Mouse (Mus musculus) hindbrain, embryonic 14.5 days (tissue): ENCODE results near the gene Tom1. TPM values are rescaled to one million over a fixed set of nuclear protein-coding genes. Genes with fewer than 3 reads are reported as not detected.

Experiments
- ATAC-seq: fragments of 200-750 bp; cut with Nextera tagmentation; 2 replicates; pipeline ENCODE4 v1.8.0; 2017; ENCODE audit warnings: moderate number of reproducible peaks, mild to moderate bottlenecking, moderate TSS enrichment, moderate library complexity; ENCODE audit not compliant: low FRiP score
- DNase-seq: peaks from one replicate; pipeline ENCODE4 v3.0.0-alpha.2; 2015; ENCODE audit warnings: low spot score
- H3K27ac ChIP-seq: fragments of 300-500 bp; sonication (generic); 2 replicates; pipeline ENCODE4 v1.5.1; 2014; ENCODE audit warnings: mild to moderate bottlenecking, moderate library complexity
- H3K27me3 ChIP-seq: fragments of 300-500 bp; sonication (generic); 2 replicates; pipeline ENCODE4 v1.6.1; 2014; ENCODE audit warnings: mild to moderate bottlenecking, low read length, mixed read lengths; ENCODE audit not compliant: control insufficient read depth, insufficient read depth
- H3K36me3 ChIP-seq: fragments of 300-500 bp; sonication (generic); replicated peaks from 2 replicates; pipeline ENCODE4 v1.6.1; 2014; ENCODE audit not compliant: control insufficient read depth, insufficient read depth
- H3K4me1 ChIP-seq: fragments of 300-500 bp; sonication (generic); replicated peaks from 2 replicates; pipeline ENCODE4 v1.6.1; 2014; ENCODE audit warnings: antibody characterized with exemption, low read length, mixed read lengths; ENCODE audit not compliant: control insufficient read depth, insufficient read depth
- H3K4me2 ChIP-seq: fragments of 300-500 bp; sonication (generic); replicated peaks from 2 replicates; pipeline ENCODE4 v1.6.1; 2014; ENCODE audit warnings: mild to moderate bottlenecking, moderate library complexity
- H3K4me3 ChIP-seq: fragments of 300-500 bp; sonication (generic); replicated peaks from 2 replicates; pipeline ENCODE4 v1.5.1; 2014; ENCODE audit warnings: mild to moderate bottlenecking, low read length
- H3K9ac ChIP-seq: fragments of 300-500 bp; sonication (generic); 2 replicates; pipeline ENCODE4 v1.6.1; 2014
- H3K9me3 ChIP-seq: fragments of 300-500 bp; sonication (generic); 2 replicates; pipeline ENCODE4 v1.6.1; 2016; ENCODE audit warnings: low read length; ENCODE audit not compliant: control insufficient read depth
- WGBS: fragments of 180-500 bp; shearing (Covaris S2); extraction: QIAGEN DNeasy Blood & Tissue Kit; methylation state at CpG from one replicate; pipeline ENCODE4 v1.1.7; 2014; 5-methylcytosine and 5-hydroxymethylcytosine counted together
- polyA plus RNA-seq: library from polyadenylated mRNA; unstranded; fragments of >200 nt; fragmentation: Nextera tagmentation; extraction: Ambion mirVana; gene quantifications from 2 replicates; pipeline ENCODE4 v1.2.1, GENCODE M21; 2014

Gene Tom1
- polyA plus RNA-seq, 1 experiment from 2014 or later = 33.3 TPM

DNA sequence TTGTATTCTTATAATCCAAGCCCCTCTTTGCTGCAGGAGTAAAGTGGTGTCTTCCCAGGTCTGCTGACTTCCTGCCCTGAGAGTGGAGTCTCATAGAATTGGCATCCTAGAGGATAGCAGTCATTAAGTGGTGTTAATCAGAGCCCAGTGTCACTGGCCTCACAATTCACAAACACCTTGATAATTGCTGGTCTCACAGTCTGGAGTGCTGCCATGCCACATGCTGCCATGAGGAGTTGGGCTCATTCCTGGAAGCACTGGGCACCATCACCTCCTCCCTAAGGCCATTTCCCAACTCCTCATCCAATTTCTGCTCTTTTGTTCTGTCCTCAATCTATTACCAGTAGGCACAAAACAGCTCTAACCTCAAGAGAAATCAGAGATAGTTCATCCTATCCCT is 2.1 kb downstream of the Tom1 start:
- H3K4me3 ChIP-seq = no peak overlapping the region
- no peak for ATAC-seq
- no peak for DNase-seq
- H3K9ac ChIP-seq = no peak overlapping the region
- H3K27ac ChIP-seq = no peak overlapping the region
- peaks cover 5% of the 10 kb centered on the region; the same call in 1 of the 2 replicates for H3K36me3 ChIP-seq
- H3K4me1 ChIP-seq = peaks cover 5% of the 10 kb centered on the region; the same call in 1 of the 2 replicates
- H3K4me2 ChIP-seq = no peak overlapping the region
- no peaks in the 10 kb centered on the region for H3K9me3 ChIP-seq
- no peaks in the 10 kb centered on the region for H3K27me3 ChIP-seq

DNA sequence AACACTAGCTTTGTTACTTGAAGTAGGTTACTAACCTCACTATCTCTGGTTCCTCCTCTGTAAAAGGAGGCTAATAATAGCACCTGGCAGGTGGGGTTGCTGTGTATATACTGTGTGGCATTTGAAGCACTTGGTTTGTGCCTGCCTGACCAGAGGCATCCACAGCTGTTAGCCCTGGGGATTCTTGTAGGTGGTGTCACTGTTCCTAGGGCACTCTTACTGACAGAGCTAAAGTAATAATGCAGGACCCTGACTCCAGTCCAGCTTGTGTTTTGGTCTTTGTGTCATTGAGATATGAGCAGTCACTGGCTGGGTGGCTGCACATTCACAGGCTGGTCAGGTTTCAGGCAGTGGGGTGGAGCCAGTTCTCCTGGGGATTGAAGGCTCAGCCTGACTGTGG is 5.0 kb downstream of the Tom1 start:
- DNase-seq (no peak), ATAC-seq (no peak)
- H3K27ac ChIP-seq = no peak overlapping the region
- H3K9ac ChIP-seq = no peak overlapping the region
- H3K4me2 ChIP-seq = no peak overlapping the region
- peaks cover 5% of the 10 kb centered on the region; the same call in 1 of the 2 replicates for H3K4me1 ChIP-seq
- no peaks in the 10 kb centered on the region for H3K36me3 ChIP-seq
- H3K4me3 ChIP-seq = no peak overlapping the region
- no peaks in the 10 kb centered on the region for H3K27me3 ChIP-seq
- no peaks in the 10 kb centered on the region for H3K9me3 ChIP-seq

DNA sequence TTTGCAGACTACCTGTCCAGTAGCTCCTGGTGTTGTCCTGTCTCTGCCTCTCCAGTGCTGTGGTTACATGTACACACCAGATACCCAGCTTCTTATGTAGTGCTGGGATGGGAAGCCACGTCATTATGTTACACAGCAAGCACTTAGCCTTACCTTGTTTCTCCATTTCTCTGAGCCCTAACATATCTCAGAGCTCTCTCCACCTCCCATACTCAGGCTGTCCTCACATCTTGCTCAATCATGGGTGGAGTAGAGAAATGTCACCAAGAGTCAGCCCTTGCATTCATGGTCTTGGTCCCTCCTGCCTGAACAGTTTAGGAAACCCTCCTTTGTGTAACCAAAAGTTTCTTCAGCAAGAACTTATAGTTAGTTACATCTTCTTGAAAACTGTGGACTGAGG is 6.2 kb downstream of the Tom1 start:
- Histone ChIP-seq H3K4me2 (no peak overlapping the region), H3K9ac (no peak overlapping the region), H3K9me3 (no peaks in the 10 kb centered on the region), H3K4me1 (peaks cover under 1% of the 10 kb centered on the region; the same call in 1 of the 2 replicates), H3K4me3 (no peak overlapping the region), H3K27me3 (no peaks in the 10 kb centered on the region), H3K36me3 (no peaks in the 10 kb centered on the region), H3K27ac (no peak overlapping the region)
- no peak for ATAC-seq
- DNase-seq = no peak
- WGBS = 73% methylated on average over 1 of the region's 1 CpGs

DNA sequence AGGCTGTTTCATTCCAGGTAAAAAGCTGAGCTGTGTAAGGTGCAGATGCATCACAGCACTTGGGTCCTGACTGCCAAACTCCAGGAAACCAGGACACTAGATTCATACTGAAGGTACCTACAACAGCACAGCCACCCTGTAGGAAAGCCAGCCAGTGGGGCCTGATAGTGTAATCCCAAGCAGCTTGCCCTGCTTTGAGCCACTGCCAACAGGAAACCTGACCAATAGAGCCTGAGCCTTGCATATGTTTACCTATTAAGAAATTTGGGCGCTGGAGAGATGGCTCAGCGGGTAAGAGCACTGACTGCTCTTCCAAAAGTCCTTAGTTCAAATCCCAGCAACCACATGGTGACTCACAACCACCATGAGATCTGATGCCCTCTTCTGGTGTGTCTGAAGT is 8.7 kb downstream of the Tom1 start:
- ATAC-seq = no peak
- no peaks in the 10 kb centered on the region for H3K4me1 ChIP-seq
- WGBS = 83% methylated on average over 2 of the region's 2 CpGs
- H3K9ac ChIP-seq = no peak overlapping the region
- H3K36me3 ChIP-seq = no peaks in the 10 kb centered on the region
- H3K27me3 ChIP-seq = no peaks in the 10 kb centered on the region
- H3K27ac ChIP-seq = no peak overlapping the region
- H3K4me2 ChIP-seq = no peak overlapping the region
- no peak overlapping the region for H3K4me3 ChIP-seq
- H3K9me3 ChIP-seq = no peaks in the 10 kb centered on the region
- no peak for DNase-seq

DNA sequence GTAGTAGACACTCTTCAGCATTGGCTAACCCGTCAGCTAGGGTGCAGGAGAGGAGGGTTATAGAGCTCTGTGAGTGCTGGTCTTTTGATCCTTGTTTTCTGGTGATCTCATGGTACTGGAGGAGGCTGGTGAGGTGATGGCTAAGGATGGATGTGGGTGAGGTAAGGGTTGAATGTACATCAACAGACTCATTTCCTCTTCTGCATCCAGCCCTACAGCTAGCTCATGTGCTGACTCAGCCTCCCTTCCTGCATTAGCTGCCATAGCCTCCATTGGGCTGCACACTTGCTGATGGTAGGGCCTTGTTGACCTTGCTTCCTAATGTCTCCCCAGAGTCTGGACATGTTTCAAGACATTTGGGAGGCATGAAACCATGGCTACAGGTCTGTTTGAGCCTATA is 9.5 kb downstream of the Tom1 start:
- no peak for ATAC-seq
- Histone ChIP-seq H3K4me2 (no peak overlapping the region), H3K27me3 (no peaks in the 10 kb centered on the region), H3K4me3 (no peak overlapping the region), H3K4me1 (no peaks in the 10 kb centered on the region), H3K27ac (no peak overlapping the region), H3K36me3 (no peaks in the 10 kb centered on the region), H3K9ac (no peak overlapping the region), H3K9me3 (no peaks in the 10 kb centered on the region)
- WGBS = 77% methylated on average over 1 of the region's 1 CpGs
- no peak for DNase-seq

DNA sequence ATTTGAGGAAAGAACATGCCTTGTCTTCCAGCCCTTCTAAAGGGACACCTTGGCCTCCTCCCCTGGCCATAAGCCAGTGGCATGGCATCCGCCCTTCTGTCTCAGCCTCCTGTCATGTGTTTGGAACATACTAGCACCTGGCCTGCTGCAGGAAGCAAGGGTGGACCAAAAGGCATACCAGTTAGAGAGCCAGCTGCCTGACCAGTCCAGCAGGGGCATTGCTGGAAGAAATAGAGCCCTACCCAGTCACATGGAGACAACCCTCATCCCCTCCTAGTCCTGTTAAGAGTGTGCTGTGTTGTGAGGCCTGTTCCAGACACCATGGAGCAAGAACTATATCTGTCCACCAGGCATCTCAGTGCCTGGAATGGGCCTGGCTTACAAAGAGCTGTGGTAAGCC is 12.8 kb downstream of the Tom1 start:
- 91% methylated on average over 1 of the region's 1 CpGs for WGBS
- no peak for ATAC-seq
- H3K27me3 ChIP-seq = no peaks in the 10 kb centered on the region

DNA sequence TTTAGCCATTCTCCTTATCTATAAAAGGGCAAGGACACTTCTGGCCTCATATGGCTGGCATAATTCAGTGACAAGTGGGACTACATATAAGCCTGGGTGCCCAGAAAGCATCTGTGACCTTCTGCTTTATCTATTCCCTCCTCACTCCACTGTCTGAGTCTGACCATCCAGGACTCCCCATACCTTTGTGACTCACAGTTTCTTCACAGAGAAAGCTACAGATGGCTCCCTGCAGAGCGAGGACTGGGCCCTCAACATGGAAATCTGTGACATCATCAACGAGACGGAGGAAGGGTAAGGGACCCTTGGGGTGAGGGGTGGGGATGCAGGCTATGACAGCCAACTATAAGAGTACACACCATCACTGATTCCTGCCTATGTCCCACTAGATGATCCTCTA is 14.3 kb downstream of the Tom1 start:
- Histone ChIP-seq H3K27ac (no peak overlapping the region), H3K4me3 (no peak overlapping the region), H3K9ac (no peak overlapping the region), H3K9me3 (no peaks in the 10 kb centered on the region), H3K4me2 (no peak overlapping the region), H3K4me1 (no peaks in the 10 kb centered on the region), H3K27me3 (no peaks in the 10 kb centered on the region), H3K36me3 (no peaks in the 10 kb centered on the region)
- ATAC-seq = no peak
- DNase-seq = no peak
- 94% methylated on average over 3 of the region's 3 CpGs for WGBS

More for the DNA sequence above, 12.8 kb downstream of the Tom1 start:
- no peak overlapping the region for H3K9ac ChIP-seq
- no peak overlapping the region for H3K4me2 ChIP-seq
- no peaks in the 10 kb centered on the region for H3K9me3 ChIP-seq
- no peak overlapping the region for H3K27ac ChIP-seq
- no peaks in the 10 kb centered on the region for H3K36me3 ChIP-seq
- H3K4me1 ChIP-seq = no peaks in the 10 kb centered on the region
- no peak for DNase-seq
- H3K4me3 ChIP-seq = no peak overlapping the region

DNA sequence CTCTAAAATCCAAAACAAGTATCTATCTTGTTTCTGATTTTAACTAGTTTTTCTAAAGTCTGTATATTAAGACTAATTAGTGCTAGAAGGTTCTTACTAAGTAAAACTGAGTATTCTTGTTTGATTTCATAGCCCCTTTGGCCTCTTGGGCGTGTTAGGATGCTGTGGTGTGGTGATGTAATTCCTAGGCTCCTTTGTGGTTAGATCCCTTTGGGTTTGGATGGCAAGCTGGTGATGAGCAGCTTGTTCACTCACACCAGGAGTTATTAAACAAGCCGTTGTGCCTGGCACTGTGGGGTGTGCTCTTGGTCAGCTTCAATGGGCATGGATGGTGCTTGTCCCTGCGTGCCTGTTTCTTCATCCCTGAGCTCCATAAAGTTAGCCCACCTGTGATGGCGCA is 19.8 kb downstream of the Tom1 start:
- H3K36me3 ChIP-seq = no peaks in the 10 kb centered on the region
- 93% methylated on average over 4 of the region's 4 CpGs for WGBS

DNA sequence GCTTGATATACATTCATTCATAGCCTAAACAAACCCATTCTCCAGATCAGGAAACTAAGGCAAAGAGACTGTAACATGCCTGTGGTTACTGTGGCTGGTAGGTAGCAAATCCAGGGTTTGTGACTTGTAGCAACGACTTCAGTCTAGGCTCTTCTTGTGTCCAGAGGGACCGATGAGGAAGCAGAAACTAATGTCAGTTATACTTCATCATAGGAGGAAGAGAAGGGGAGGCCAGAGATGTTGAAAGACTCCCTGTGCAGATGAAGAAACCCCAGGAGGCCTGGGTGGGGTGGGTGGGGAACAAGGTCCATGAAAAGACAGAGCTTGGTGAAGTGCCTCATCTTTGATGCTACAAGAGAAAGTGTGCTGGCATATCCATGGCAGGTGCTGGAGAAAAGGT is 22.2 kb downstream of the Tom1 start:
- H3K4me3 ChIP-seq = no peak overlapping the region
- no peaks in the 10 kb centered on the region for H3K9me3 ChIP-seq
- 96% methylated on average over 2 of the region's 2 CpGs for WGBS
- H3K27ac ChIP-seq = no peak overlapping the region
- H3K4me1 ChIP-seq = no peaks in the 10 kb centered on the region
- H3K4me2 ChIP-seq = no peak overlapping the region
- H3K27me3 ChIP-seq = no peaks in the 10 kb centered on the region
- DNase-seq = no peak
- H3K36me3 ChIP-seq = no peaks in the 10 kb centered on the region; the same call in 1 of the 2 replicates
- ATAC-seq = no peak
- no peak overlapping the region for H3K9ac ChIP-seq

More for the DNA sequence above, 19.8 kb downstream of the Tom1 start:
- DNase-seq (no peak), ATAC-seq (no peak)
- H3K4me1 ChIP-seq = no peaks in the 10 kb centered on the region
- no peaks in the 10 kb centered on the region for H3K27me3 ChIP-seq
- no peak overlapping the region for H3K4me3 ChIP-seq
- H3K9ac ChIP-seq = no peak overlapping the region
- no peaks in the 10 kb centered on the region for H3K9me3 ChIP-seq
- no peak overlapping the region for H3K27ac ChIP-seq
- H3K4me2 ChIP-seq = no peak overlapping the region

DNA sequence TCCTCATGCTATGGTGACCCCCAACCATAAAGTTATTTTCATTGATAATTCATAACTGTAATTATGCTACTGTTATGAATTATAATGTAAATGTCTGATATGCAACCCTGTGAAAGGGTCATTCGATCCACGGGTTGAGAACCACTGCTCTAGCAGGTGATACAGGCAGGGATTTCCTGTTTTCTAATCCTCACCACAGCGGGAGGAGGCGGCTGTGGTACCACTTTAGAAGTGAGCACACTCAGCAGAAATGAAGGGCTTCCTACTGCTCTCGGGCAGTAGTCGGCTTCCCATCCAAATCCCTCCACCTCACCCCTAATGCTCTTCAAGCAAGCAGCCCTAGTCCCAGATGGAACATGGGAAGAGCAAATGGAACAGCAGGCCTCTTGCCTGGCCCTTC is 26.5 kb downstream of the Tom1 start:
- Histone ChIP-seq H3K9ac (no peak overlapping the region), H3K36me3 (peaks cover 5% of the 10 kb centered on the region; the same call in 1 of the 2 replicates), H3K4me1 (no peaks in the 10 kb centered on the region), H3K9me3 (no peaks in the 10 kb centered on the region), H3K4me2 (no peak overlapping the region), H3K27me3 (no peaks in the 10 kb centered on the region), H3K27ac (no peak overlapping the region), H3K4me3 (no peak overlapping the region)
- ATAC-seq (no peak), DNase-seq (no peak)
- 73% methylated on average over 6 of the region's 6 CpGs for WGBS
